Mouse (Mus musculus) ovary, adult 10 weeks (tissue): ENCODE measurements around the gene Gm8693. TPM values are rescaled to one million over a fixed set of nuclear protein-coding genes. Genes with fewer than 3 reads are reported as not detected.

Experiments
- polyA plus RNA-seq: library from polyadenylated mRNA; stranded (reverse); fragments of 350-450 nt; fragmentation: Illumina TruSeq; extraction: RNeasy Lipid Tissue Mini Kit (QIAGEN cat#74804); gene quantifications from one replicate; pipeline ENCODE4 v1.2.3, GENCODE M21; 2014

The Gm8693 gene
- not detected for polyA plus RNA-seq

DNA sequence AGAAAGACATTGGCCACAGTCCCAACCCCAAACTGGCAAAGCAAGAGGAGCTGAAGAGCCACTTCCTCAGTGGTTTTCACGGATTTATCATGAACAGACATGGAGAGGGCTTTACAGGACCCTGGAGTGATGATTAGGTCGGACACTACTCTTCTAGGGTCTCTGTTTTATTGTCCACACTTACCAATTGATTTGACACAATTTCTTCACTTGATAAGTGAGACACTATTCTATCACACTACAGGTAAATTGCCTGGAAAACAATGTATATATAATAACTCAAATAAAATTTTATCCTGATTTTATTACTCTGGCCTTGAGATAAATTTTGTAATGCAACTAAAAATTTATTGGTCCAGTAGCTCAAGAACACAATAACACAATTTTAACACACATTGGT, at the start of gene Gm8693:
Gm8693 (minus strand) TSS at position 101 of the 400 bp plus-strand sequence.

DNA sequence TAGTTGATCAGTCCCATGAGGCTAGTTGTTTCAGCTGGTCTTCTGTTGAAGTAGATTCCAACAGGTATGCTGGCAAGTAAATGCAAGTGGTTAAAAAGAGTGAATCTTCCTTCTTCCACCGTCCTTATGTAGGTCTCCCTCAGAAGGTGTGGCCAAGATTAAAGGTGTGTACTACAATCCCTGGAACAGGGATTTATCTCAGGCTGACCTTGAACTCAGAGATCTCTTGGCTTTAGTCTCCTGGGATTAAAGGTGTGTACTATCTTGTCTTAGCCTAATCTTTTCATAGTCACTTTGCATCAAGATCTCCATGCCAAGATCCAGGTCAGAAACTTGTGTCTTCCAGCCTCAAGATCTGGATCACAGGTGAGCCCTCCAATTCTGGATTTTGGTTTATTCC, 27.5 kb upstream of the Gm8693 start, which contains the start of gene Gm4567:
Gm4567 (minus strand) TSS at position 101 of the 400 bp plus-strand sequence.

DNA sequence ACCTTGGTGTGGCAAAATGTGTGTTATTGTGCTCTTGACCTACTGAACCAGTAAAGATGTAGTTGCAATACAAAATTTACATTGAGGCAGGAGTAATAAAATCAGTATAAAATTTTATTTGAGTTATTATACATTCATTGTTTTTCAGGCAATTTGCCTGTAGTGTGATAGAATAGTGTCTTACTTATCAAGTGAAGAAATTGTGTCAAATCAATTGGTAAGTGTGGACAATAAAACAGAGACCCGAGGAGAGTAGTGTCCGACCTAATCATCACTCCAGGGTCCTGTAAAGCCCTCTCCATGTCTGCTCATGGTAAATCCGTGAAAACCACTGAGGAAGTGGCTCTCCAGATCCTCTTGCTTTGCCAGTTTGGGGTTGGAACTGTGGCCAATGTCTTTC, 34.4 kb downstream of the Gm8693 start, which contains the start of gene Vmn1r155:
Vmn1r155 (plus strand) TSS at position 301 of the 400 bp plus-strand sequence.

Other genes starting within 250 kb of the Gm8693 start
- gene Gm10665, start 228.2 kb downstream of the Gm8693 start, polyA plus RNA-seq = not detected
- gene Vmn1r151, start 192.6 kb downstream of the Gm8693 start, polyA plus RNA-seq = not detected
- not detected for gene Vmn1r152, start 169.3 kb downstream of the Gm8693 start, polyA plus RNA-seq
- not detected for gene Gm8677, start 157.4 kb downstream of the Gm8693 start, polyA plus RNA-seq
- gene Gm4201, start 127.0 kb downstream of the Gm8693 start, polyA plus RNA-seq = not detected
- not detected for gene Gm4565, start 104.2 kb downstream of the Gm8693 start, polyA plus RNA-seq
- gene Vmn1r155, start 34.3 kb downstream of the Gm8693 start, polyA plus RNA-seq = not detected
- gene Gm4567, start 27.4 kb upstream of the Gm8693 start, polyA plus RNA-seq = 0.63 TPM
- gene Vmn1r157, start 69.4 kb upstream of the Gm8693 start, polyA plus RNA-seq = not detected
- not detected for gene Vmn1r158, start 98.5 kb upstream of the Gm8693 start, polyA plus RNA-seq
- gene Vmn1r159, start 151.3 kb upstream of the Gm8693 start, polyA plus RNA-seq = not detected
- not detected for gene Vmn1r160, start 178.9 kb upstream of the Gm8693 start, polyA plus RNA-seq